Mouse (Mus musculus) thymus, adult 2 months (tissue): ENCODE results near the gene Kcnt2. TPM values are rescaled to one million over a fixed set of nuclear protein-coding genes. Genes with fewer than 3 reads are reported as not detected.

Experiments
- DNase-seq: peaks from one replicate; pipeline ENCODE4 v3.0.0; 2021
- H3K27ac ChIP-seq: fragments of 200-500 bp; 2 replicates; pipeline ENCODE4 v1.5.1; 2012; ENCODE audit warnings: low read length, control low read depth; ENCODE audit not compliant: control insufficient read depth, insufficient read depth
- H3K27me3 ChIP-seq: fragments of 200-500 bp; 2 replicates; pipeline ENCODE4 v1.6.1; 2012; ENCODE audit warnings: mild to moderate bottlenecking, low read length, moderate library complexity, mixed read lengths; ENCODE audit not compliant: control insufficient read depth, insufficient read depth
- H3K36me3 ChIP-seq: fragments of 200-500 bp; 2 replicates; pipeline ENCODE4 v1.6.1; 2012; ENCODE audit warnings: mild to moderate bottlenecking, low read length, moderate library complexity; ENCODE audit not compliant: control insufficient read depth, insufficient read depth
- H3K4me1 ChIP-seq: fragments of 200-500 bp; replicated peaks from 2 replicates; pipeline ENCODE4 v1.6.1; 2012; ENCODE audit warnings: low read length; ENCODE audit not compliant: control insufficient read depth, insufficient read depth
- H3K4me3 ChIP-seq: fragments of 200-500 bp; 2 replicates; pipeline ENCODE4 v1.5.1; 2012; ENCODE audit warnings: mild to moderate bottlenecking, low read length, control low read depth, moderate library complexity; ENCODE audit not compliant: control insufficient read depth, insufficient read depth
- CTCF ChIP-seq: fragments of 200-500 bp; IDR thresholded peaks from 2 replicates; pipeline ENCODE4 v1.5.1; 2012; ENCODE audit warnings: mild to moderate bottlenecking, control low read depth, low read length, moderate library complexity, borderline replicate concordance; ENCODE audit not compliant: control insufficient read depth, poor library complexity, insufficient read depth; ENCODE audit errors: extremely low read depth
- POLR2A ChIP-seq: fragments of 200-500 bp; IDR thresholded peaks from 2 replicates; pipeline ENCODE4 v1.6.1; 2012; ENCODE audit warnings: mild to moderate bottlenecking, low read length, control low read depth, moderate library complexity; ENCODE audit not compliant: control insufficient read depth, poor library complexity, insufficient read depth; ENCODE audit errors: extremely low read depth
- WGBS: fragments of 180-500 bp; shearing (Covaris S2); methylation state at CpG from one replicate; pipeline ENCODE4 v1.1.7; 2018; 5-methylcytosine and 5-hydroxymethylcytosine counted together
- polyA plus RNA-seq: library from polyadenylated mRNA; depleted of rRNA; stranded (reverse); fragments of >200 nt; gene quantifications from 2 replicates; pipeline ENCODE4 v1.2.3, GENCODE M21; 2012; rRNA removed

Gene Kcnt2
- polyA plus RNA-seq, 1 experiment: 0.05 TPM

DNA sequence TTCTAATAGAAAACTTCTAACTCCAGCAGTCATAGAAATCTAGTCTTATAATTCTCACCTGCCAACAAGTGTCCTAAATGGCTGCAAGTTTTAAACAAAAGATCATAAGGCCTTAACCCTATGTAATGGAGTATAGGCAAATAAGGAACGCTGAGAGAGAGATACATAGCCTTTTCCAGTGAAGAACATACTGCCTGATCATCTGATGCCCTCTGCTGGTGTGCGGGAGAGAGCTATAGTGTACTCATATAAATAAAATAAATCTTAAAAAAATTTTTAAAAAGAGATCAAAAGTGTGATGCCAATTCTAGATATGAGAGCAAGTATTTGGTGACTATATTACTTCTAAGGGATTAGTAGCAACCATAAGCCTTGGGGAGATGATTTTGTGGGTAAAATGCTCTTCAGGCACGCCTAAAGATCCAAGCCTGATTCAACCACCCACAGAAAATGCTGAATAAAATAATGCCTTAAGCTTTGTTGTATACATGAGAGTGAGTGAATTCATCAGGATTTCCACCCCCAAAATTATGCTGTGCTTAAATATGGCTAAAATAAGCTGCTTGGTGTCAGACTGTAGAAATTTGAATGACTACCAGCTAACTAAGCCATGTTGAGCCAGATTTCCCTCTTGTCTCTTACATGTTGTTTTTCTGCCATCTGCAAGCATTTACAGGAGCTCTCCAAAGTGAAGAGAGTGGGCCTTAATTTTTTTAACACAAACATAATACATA is 413.8 kb downstream of the Kcnt2 start:
- WGBS: 67% methylated on average over 3 of the region's 3 CpGs
- H3K27me3 ChIP-seq: no peaks in the 10 kb centered on the region
- no peak for TF ChIP-seq CTCF
- TF ChIP-seq POLR2A: no peak
- no peak overlapping the region for H3K4me3 ChIP-seq
- H3K36me3 ChIP-seq: no peaks in the 10 kb centered on the region
- H3K4me1 ChIP-seq: no peaks in the 10 kb centered on the region
- no peak overlapping the region for H3K27ac ChIP-seq
- no peak for DNase-seq

DNA sequence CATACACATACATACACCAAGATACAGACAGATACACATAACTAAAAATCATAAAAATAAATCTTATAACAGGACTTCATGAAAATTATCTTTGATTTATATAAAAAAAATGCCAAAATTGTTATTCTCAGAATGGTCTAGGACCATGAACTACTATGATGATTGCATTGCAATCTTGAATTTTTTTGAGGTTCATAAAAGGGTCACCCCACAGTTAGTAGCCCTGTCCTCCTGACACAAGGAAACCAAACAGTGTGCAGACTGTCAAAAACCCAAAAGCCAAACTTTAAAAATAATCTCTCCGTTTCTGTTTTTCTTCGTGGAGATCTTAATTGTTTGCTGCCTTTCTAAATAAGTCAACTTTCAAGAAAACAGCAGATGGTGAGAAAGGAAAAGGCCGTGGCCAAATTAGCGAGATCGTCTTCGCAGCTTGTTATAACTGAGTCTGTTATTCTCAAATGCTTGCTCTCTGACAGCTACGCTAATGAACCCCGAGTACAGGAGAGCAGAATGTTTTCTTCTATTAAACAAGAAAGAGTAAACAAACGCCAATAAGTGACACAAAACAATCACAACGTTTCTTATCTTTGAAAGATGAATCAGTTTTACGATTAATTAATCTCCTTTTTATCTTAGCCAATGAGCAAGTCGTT is 414.9 kb downstream of the Kcnt2 start:
- Histone ChIP-seq H3K36me3 (no peaks in the 10 kb centered on the region), H3K27me3 (no peaks in the 10 kb centered on the region), H3K4me3 (no peak overlapping the region), H3K4me1 (no peaks in the 10 kb centered on the region), H3K27ac (no peak overlapping the region)
- TF ChIP-seq CTCF (no peak), POLR2A (no peak)
- 64% methylated on average over 12 of the region's 12 CpGs for WGBS
- DNase-seq: no peak

GRCm38 (mm10) chr1:140661404-140661787 is 415.4 kb downstream of the Kcnt2 start:
- WGBS: 32% methylated on average over 3 of the region's 3 CpGs
- Histone ChIP-seq H3K27me3 (no peaks in the 10 kb centered on the region), H3K4me3 (no peak overlapping the region), H3K36me3 (no peaks in the 10 kb centered on the region), H3K27ac (no peak overlapping the region), H3K4me1 (no peaks in the 10 kb centered on the region)
- DNase-seq: no peak
- TF ChIP-seq CTCF (no peak), POLR2A (no peak)

Other genes starting within 250 kb of the Kcnt2 start
- gene Cfh, start 62.4 kb upstream of the Kcnt2 start, polyA plus RNA-seq: 1.7 and 3.5 TPM in 2 replicates